Comparison of ENCODE assay signal across 8 mouse cellular contexts in the genomic region with DNA sequence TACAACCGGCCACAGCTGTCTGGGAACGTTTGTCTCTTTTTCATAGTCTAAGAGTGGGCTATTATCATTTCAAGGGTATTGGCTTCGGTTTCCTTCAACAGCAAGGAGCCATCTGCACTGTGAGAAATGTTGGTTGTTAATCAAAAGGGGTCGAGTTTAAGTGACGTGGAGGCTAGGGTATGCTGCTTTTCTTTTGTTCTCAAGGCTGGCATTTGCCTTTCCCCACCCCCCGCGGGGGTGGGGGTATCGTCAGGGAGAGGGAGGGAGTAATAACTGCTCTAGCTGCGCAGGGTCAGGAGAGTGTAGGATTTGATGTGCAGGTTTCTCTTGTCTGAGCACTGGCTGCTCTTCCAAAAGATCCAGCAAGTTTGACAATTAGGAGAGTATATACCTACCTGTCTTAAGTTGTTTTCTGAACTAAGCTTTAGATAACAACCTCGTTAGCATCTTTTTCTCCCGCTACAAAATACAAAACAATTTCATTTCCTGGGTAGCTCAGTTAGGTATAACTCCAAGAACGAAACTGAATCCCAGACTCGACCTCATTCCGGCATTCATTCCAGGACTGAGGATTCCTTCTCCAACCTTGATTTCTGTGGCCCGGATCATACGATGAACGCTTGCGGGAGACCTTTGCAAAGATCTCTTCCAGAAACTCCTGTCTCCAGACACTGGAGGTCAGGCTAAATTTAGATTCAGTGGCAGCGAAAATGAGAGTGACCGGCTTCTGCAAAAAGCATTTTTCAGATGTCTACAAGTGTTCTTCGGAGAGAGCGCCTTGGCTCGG. TPM values are rescaled to one million over a fixed set of nuclear protein-coding genes. Genes with fewer than 3 reads are reported as not detected.
A peak's percentile ranks its signal among the peaks of the same experiment; 100 is the strongest.
DNase-seq lines count a peak whose midpoint lies in the region; ATAC-seq lines count a peak whose summit lies in the region.

No protein-coding gene starts in this region.

- H3K9ac ChIP-seq in neural tube, embryonic 12.5 days, result peak overlapping the region; percentile 58

- peak overlapping the region; percentile 72 for H3K4me3 ChIP-seq in neural tube, embryonic 12.5 days

- DNase-seq in left cerebral cortex, postnatal 25 days (ENCODE audit: low spot score in 2 of 2), result peak; percentile 4 to 5
- no peak for DNase-seq in left cerebral cortex, adult 11 months (ENCODE audit: low spot score)
- DNase-seq in adrenal gland, adult 2 months, result peak; percentile 54
- DNase-seq in embryo, embryonic 9.5 days (ENCODE audit: extremely low spot score), result peak; percentile 71
- peak; percentile 49 for DNase-seq in heart, postnatal 4 days
- peak; percentile 52 for DNase-seq in liver
- peak; percentile 47 for DNase-seq in yolk sac, embryonic 10.5 days (ENCODE audit: low spot score)

- under 1% methylated on average over 23 of the region's 23 CpGs for WGBS in neural tube, embryonic 12.5 days

- peak overlapping the region; percentile 74 for H3K27ac ChIP-seq in neural tube, embryonic 12.5 days

- no peaks in the 10 kb centered on the region for H3K27me3 ChIP-seq in neural tube, embryonic 12.5 days (replicated peaks)

- intact Hi-C loops in left cerebral cortex, postnatal 25 days (cut with DNase I), result no loop called here

- H3K36me3 ChIP-seq in neural tube, embryonic 12.5 days, result no peaks in the 10 kb centered on the region

- ATAC-seq in neural tube, embryonic 12.5 days (ENCODE audit: low FRiP score, low read depth), result peak; percentile 75

- H3K9me3 ChIP-seq in neural tube, embryonic 12.5 days, result no peaks in the 10 kb centered on the region

- H3K4me1 ChIP-seq in neural tube, embryonic 12.5 days, result peaks cover 7% of the 10 kb centered on the region; the same call in 1 of the 2 replicates

- H3K4me2 ChIP-seq in neural tube, embryonic 12.5 days (replicated peaks), result peak overlapping the region; percentile 64

RNA-seq across cellular contexts. Expression of a gene that starts 0.7 kb away (rescaled TPM):
- total RNA-seq in left cerebral cortex, postnatal 25 days (2021), result 10 to 100 TPM; 24.9 to 25.8 TPM
- 100 to 1,000 TPM in 1 of 2 experiments, 10 to 100 TPM in 1; 73.7 to 106 TPM for total RNA-seq in adrenal gland, adult 2 months (2021)
- 8.7 and 8.9 TPM in 2 replicates for polyA plus RNA-seq in adrenal gland, adult 2 months (2012; rRNA removed)
- 100 to 1,000 TPM; 220 to 227 TPM for total RNA-seq in heart, postnatal 4 days (2021)
- 43.2 and 45.4 TPM in 2 replicates for polyA plus RNA-seq in neural tube, embryonic 12.5 days (2016; fragmentation: Nextera tagmentation; extraction: Ambion mirVana)

RNA-seq across cellular contexts. Expression of a gene that starts 31.5 kb away (rescaled TPM):
- 10 to 100 TPM; 28.1 to 32.0 TPM for total RNA-seq in left cerebral cortex, postnatal 25 days (2021)
- total RNA-seq in adrenal gland, adult 2 months (2021), result 100 to 1,000 TPM in 1 of 2 experiments, 10 to 100 TPM in 1; 84.2 to 111 TPM
- 22.5 and 40.9 TPM in 2 replicates for polyA plus RNA-seq in adrenal gland, adult 2 months (2012; rRNA removed)
- 10 to 100 TPM; 58.9 to 63.0 TPM for total RNA-seq in heart, postnatal 4 days (2021)
- polyA plus RNA-seq in neural tube, embryonic 12.5 days (2016; fragmentation: Nextera tagmentation; extraction: Ambion mirVana), result 30.6 and 35.2 TPM in 2 replicates

RNA-seq across cellular contexts. Expression of a gene that starts 45.3 kb away (rescaled TPM):
- 10 to 100 TPM; 10.9 to 13.1 TPM for total RNA-seq in left cerebral cortex, postnatal 25 days (2021)
- total RNA-seq in adrenal gland, adult 2 months (2021), result 10 to 100 TPM; 13.9 to 14.8 TPM
- polyA plus RNA-seq in adrenal gland, adult 2 months (2012; rRNA removed), result 7.7 and 7.8 TPM in 2 replicates
- total RNA-seq in heart, postnatal 4 days (2021), result 10 to 100 TPM; 18.3 to 19.2 TPM
- polyA plus RNA-seq in neural tube, embryonic 12.5 days (2016; fragmentation: Nextera tagmentation; extraction: Ambion mirVana), result 66.4 and 72.9 TPM in 2 replicates
